Mouse (Mus musculus) heart, embryonic 13.5 days (tissue): ENCODE data around the gene Ubr4. TPM values are rescaled to one million over a fixed set of nuclear protein-coding genes. Genes with fewer than 3 reads are reported as not detected.
"Not testable (repeated sequence)": the region's sequence is repeated elsewhere in the genome, so short reads cannot be mapped to it uniquely, and the experiment has no call there.

ENCODE experiments used
- ATAC-seq: fragments of 200-750 bp; cut with Nextera tagmentation; 2 replicates; pipeline ENCODE4 v1.8.0; 2017; ENCODE audit warnings: moderate TSS enrichment; ENCODE audit not compliant: insufficient number of reproducible peaks, low FRiP score, low TSS enrichment; ENCODE audit errors: extremely low read depth
- H3K27ac ChIP-seq: fragments of 300-500 bp; sonication (generic); replicated peaks from 2 replicates; pipeline ENCODE4 v1.5.1; 2015; ENCODE audit warnings: moderate library complexity, mild to moderate bottlenecking, inconsistent platforms
- H3K27me3 ChIP-seq: fragments of 300-500 bp; sonication (generic); replicated peaks from 2 replicates; pipeline ENCODE4 v1.6.1; 2015; ENCODE audit warnings: mild to moderate bottlenecking, inconsistent platforms
- H3K36me3 ChIP-seq: fragments of 300-500 bp; sonication (generic); 2 replicates; pipeline ENCODE4 v1.6.1; 2015; ENCODE audit warnings: mild to moderate bottlenecking, inconsistent platforms
- H3K4me1 ChIP-seq: fragments of 300-500 bp; sonication (generic); 2 replicates; pipeline ENCODE4 v1.6.1; 2015; ENCODE audit warnings: inconsistent platforms
- H3K4me2 ChIP-seq: fragments of 300-500 bp; sonication (generic); 2 replicates; pipeline ENCODE4 v1.6.1; 2015; ENCODE audit warnings: inconsistent platforms, mild to moderate bottlenecking, moderate library complexity
- H3K4me3 ChIP-seq: fragments of 300-500 bp; sonication (generic); 2 replicates; pipeline ENCODE4 v1.5.1; 2015; ENCODE audit warnings: moderate library complexity, mild to moderate bottlenecking, inconsistent platforms
- H3K9ac ChIP-seq: fragments of 300-500 bp; sonication (generic); 2 replicates; pipeline ENCODE4 v1.6.1; 2015; ENCODE audit warnings: inconsistent platforms, mild to moderate bottlenecking, moderate library complexity
- H3K9me3 ChIP-seq: fragments of 300-500 bp; sonication (generic); 2 replicates; pipeline ENCODE4 v1.6.1; 2016; ENCODE audit warnings: inconsistent platforms
- WGBS: fragments of 180-500 bp; shearing (Covaris S2); methylation state at CpG from one replicate; pipeline ENCODE4 v1.1.7; 2015; ENCODE audit warnings: mixed read lengths; 5-methylcytosine and 5-hydroxymethylcytosine counted together
- polyA plus RNA-seq: library from polyadenylated mRNA; unstranded; fragments of >200 nt; fragmentation: Nextera tagmentation; extraction: Ambion mirVana; gene quantifications from 2 replicates; pipeline ENCODE4 v1.2.1, GENCODE M21; 2015

Ubr4 gene
- polyA plus RNA-seq, 1 experiment from 2014 or later: 53.4 TPM

DNA sequence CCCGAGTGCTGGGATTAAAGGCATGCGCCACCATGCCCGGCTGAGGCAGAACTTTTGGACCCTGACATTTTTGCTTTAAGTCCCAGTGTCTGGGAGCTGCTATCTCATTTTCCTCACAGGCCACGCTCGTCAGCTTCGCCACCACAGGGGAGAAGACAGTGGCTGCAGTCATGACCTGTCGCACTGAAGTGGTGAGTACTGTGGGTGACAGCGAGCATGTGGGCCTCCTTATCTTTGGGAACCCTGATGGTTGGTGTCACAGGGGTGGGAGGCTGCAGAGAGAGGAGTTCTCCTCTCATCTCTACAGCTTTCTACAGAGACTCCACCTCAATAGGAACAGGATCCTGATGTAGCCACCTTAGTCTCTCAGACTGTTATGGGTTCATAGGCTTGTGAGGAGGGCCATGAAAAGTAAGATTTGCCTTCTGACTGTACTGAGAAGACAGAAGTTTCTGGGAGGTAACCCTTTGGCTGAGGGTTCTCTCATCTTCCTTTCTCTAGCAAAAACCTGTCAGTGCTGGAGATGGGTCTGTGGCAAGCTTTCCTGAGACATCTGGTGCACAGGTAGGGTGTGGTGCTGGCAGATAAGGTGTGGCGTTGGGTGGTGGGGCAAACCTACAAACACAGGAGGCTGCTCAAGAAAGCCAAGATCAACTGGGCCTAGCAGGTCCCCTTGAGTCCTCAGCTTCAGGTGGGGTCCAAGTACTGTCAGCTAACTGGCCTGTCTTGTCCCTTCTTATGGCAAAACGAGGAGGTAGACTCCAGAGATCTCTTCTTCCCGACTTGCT, 8.5 kb downstream of the Ubr4 start:
- H3K4me1 ChIP-seq: no peaks in the 10 kb centered on the region
- peaks cover 99% of the 10 kb centered on the region for H3K36me3 ChIP-seq
- H3K4me2 ChIP-seq: no peak overlapping the region
- H3K27ac ChIP-seq: no peak overlapping the region
- H3K4me3 ChIP-seq: no peak overlapping the region
- WGBS: 74% methylated on average over 11 of the region's 11 CpGs
- no peak for ATAC-seq
- no peak overlapping the region for H3K9ac ChIP-seq
- H3K27me3 ChIP-seq: no peaks in the 10 kb centered on the region
- H3K9me3 ChIP-seq: no peaks in the 10 kb centered on the region

DNA sequence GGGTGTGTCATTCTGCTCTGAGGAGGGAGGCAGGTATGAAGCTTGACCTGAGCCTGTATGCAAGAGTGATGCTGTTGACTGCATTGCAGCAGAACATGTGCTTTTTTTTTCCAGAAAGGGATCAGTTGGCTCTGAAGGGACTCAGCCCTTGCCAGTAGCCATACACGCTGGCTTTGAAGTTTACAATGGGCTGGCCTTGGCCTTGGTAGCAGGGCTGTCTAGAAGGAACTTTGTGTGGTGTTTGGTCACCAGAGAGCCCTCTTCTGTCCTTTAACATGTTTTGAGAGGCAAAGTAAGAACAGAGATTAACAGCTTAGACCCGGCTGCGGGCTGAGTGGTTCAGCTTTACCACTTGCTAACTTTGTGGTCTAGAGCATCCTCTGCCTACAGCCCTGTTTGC, 14.9 kb downstream of the Ubr4 start:
- no peaks in the 10 kb centered on the region for H3K27me3 ChIP-seq
- no peak for ATAC-seq
- no peaks in the 10 kb centered on the region for H3K9me3 ChIP-seq
- H3K4me1 ChIP-seq: no peaks in the 10 kb centered on the region
- H3K36me3 ChIP-seq: peaks cover 96% of the 10 kb centered on the region
- H3K27ac ChIP-seq: no peak overlapping the region
- 87% methylated on average over 3 of the region's 3 CpGs for WGBS
- H3K4me2 ChIP-seq: no peak overlapping the region
- H3K4me3 ChIP-seq: no peak overlapping the region
- H3K9ac ChIP-seq: no peak overlapping the region

DNA sequence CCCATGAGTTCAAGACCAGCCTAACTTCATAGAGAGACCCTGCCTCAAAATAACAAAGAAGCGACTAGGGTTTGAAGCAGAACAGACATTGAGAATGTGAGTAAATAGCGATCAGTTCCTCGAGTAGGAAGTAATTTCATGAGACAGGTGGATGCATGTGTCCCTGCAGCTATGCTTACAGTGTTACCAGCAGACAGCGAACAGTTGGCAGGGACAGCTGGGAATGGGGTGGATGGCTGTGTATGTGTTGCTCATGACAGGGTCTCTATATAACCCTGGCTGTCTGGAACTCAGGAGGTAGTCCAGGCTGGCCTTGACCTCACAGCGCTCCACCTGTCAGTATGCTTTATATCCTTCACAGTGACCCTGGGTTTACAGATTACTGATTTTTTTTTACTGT, 15.6 kb downstream of the Ubr4 start:
- WGBS: 93% methylated on average over 5 of the region's 5 CpGs
- ATAC-seq: no peak
- H3K36me3 ChIP-seq: peaks cover 96% of the 10 kb centered on the region

DNA sequence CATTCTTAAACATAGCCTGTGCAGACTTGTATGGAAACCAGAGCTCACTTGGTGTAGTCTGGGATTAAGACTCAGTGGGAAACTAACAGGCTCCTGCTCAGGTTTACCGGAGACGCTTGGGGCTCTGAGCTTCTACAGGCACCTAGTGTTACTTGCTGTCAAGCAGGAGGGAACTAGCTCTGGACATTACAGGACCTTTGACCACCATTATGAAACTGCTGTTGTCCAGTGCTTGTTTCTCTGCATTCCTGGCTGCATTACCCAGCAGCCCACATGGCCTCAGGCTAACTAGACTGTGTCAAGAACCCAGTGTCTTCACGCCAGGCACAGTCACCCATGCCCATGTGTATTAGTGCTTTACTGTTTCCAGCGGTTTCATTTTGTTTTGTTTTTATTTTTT, 20.7 kb downstream of the Ubr4 start:
- no peaks in the 10 kb centered on the region for H3K9me3 ChIP-seq
- no peaks in the 10 kb centered on the region for H3K4me1 ChIP-seq
- no peak overlapping the region for H3K4me2 ChIP-seq
- H3K27me3 ChIP-seq: no peaks in the 10 kb centered on the region
- H3K4me3 ChIP-seq: no peak overlapping the region
- ATAC-seq: no peak
- H3K27ac ChIP-seq: no peak overlapping the region
- 90% methylated on average over 4 of the region's 4 CpGs for WGBS
- H3K9ac ChIP-seq: no peak overlapping the region
- H3K36me3 ChIP-seq: peaks cover 96% of the 10 kb centered on the region

More for the DNA sequence above, 15.6 kb downstream of the Ubr4 start:
- Histone ChIP-seq H3K4me3 (no peak overlapping the region), H3K27ac (no peak overlapping the region), H3K9ac (no peak overlapping the region), H3K27me3 (no peaks in the 10 kb centered on the region), H3K9me3 (no peaks in the 10 kb centered on the region), H3K4me1 (no peaks in the 10 kb centered on the region), H3K4me2 (no peak overlapping the region)

GRCm38 (mm10) chr4:139373531-139373930, 21.1 kb downstream of the Ubr4 start:
- no peaks in the 10 kb centered on the region for H3K4me1 ChIP-seq
- H3K4me3 ChIP-seq: no peak overlapping the region
- ATAC-seq: no peak
- H3K9me3 ChIP-seq: no peaks in the 10 kb centered on the region
- 92% methylated on average over 10 of the region's 10 CpGs for WGBS
- no peak overlapping the region for H3K9ac ChIP-seq
- peaks cover 94% of the 10 kb centered on the region for H3K36me3 ChIP-seq
- H3K4me2 ChIP-seq: no peak overlapping the region
- no peaks in the 10 kb centered on the region for H3K27me3 ChIP-seq
- H3K27ac ChIP-seq: no peak overlapping the region

DNA sequence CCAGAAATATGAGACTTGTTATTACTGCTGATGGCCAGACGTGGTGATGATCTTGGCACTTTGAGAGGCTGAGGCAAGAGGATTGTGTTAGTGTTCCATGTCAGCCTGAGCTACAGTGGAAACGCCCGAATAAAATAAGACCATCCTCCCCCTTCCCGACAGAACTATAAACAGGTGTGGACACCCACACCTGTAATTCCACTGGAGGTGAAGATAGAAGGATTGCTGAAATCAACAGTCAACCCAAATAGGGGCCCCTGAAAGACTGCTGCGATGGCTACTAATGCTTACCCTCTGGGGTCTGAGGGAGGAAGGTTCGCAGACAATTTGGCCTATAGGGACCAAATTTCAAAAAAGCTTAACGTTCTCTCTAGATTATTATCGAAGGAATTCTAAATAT, 27.3 kb downstream of the Ubr4 start:
- Histone ChIP-seq H3K36me3 (peaks cover 35% of the 10 kb centered on the region), H3K9me3 (no peaks in the 10 kb centered on the region), H3K4me1 (peaks cover 36% of the 10 kb centered on the region), H3K27ac (peak overlapping the region; percentile 90), H3K4me3 (peak overlapping the region; percentile 96), H3K4me2 (peak overlapping the region; percentile 85), H3K27me3 (no peaks in the 10 kb centered on the region), H3K9ac (peak overlapping the region; percentile 91)
- no peak for ATAC-seq
- 6% methylated on average over 8 of the region's 8 CpGs for WGBS

GRCm38 (mm10) chr4:139380207-139380748, 27.9 kb downstream of the Ubr4 start:
- peak; percentile 96 for ATAC-seq
- Histone ChIP-seq H3K4me1 (peaks cover 41% of the 10 kb centered on the region), H3K9me3 (no peaks in the 10 kb centered on the region), H3K9ac (peak overlapping the region; percentile 94), H3K27ac (peak overlapping the region; percentile 90), H3K4me2 (peak overlapping the region; percentile 95), H3K27me3 (no peaks in the 10 kb centered on the region), H3K36me3 (peaks cover 30% of the 10 kb centered on the region), H3K4me3 (peak overlapping the region; percentile 96)
- under 1% methylated on average over 54 of the region's 54 CpGs for WGBS

GRCm38 (mm10) chr4:139380775-139381451, 28.5 kb downstream of the Ubr4 start:
- H3K4me1 ChIP-seq: peaks cover 48% of the 10 kb centered on the region
- no peaks in the 10 kb centered on the region for H3K27me3 ChIP-seq
- WGBS: 5% methylated on average over 30 of the region's 44 CpGs
- peak overlapping the region; percentile 95 for H3K4me2 ChIP-seq
- ATAC-seq: peak; percentile 48; the same call in 1 of the 2 replicates
- peak overlapping the region; percentile 94 for H3K9ac ChIP-seq
- peak overlapping the region; percentile 82 for H3K27ac ChIP-seq
- peak overlapping the region; percentile 96 for H3K4me3 ChIP-seq
- H3K9me3 ChIP-seq: no peaks in the 10 kb centered on the region
- H3K36me3 ChIP-seq: peaks cover 23% of the 10 kb centered on the region

GRCm38 (mm10) chr4:139381452-139381845, 29.0 kb downstream of the Ubr4 start:
- 37% methylated on average over 4 of the region's 4 CpGs for WGBS
- peaks cover 19% of the 10 kb centered on the region for H3K36me3 ChIP-seq
- ATAC-seq: no peak
- peak overlapping the region; percentile 94 for H3K9ac ChIP-seq
- H3K4me1 ChIP-seq: peaks cover 52% of the 10 kb centered on the region
- H3K4me3 ChIP-seq: peak overlapping the region; percentile 96
- H3K27ac ChIP-seq: peak overlapping the region; percentile 82; the same call in 1 of the 2 replicates
- H3K4me2 ChIP-seq: peak overlapping the region; percentile 95
- no peaks in the 10 kb centered on the region for H3K27me3 ChIP-seq
- no peaks in the 10 kb centered on the region for H3K9me3 ChIP-seq

DNA sequence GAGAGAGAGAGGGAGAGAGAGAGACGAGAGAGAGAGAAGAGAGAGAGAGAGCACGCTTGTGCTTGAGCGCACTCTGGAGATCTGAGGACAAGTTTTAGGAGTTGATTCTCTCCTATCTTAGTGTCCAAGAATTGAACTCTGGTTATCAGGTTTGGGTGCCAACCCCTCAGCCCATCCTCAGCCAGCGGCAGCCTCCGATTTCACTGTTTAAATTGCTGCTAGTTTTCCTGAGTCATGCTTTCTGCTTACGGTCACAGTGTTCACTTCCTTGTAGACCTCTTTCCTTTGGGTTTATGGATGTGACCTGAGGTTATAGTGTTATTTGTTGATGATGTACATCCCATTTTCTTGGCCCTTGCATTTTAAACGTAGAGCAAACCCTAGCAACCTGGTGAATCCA, 29.8 kb downstream of the Ubr4 start:
- Histone ChIP-seq H3K4me3 (peak overlapping the region; percentile 96), H3K4me2 (peak overlapping the region; percentile 95), H3K9ac (peak overlapping the region; percentile 73), H3K4me1 (peaks cover 60% of the 10 kb centered on the region), H3K27me3 (no peaks in the 10 kb centered on the region), H3K36me3 (peaks cover 11% of the 10 kb centered on the region), H3K27ac (no peak overlapping the region), H3K9me3 (no peaks in the 10 kb centered on the region)
- WGBS: 54% methylated on average over 7 of the region's 7 CpGs
- ATAC-seq: no peak

DNA sequence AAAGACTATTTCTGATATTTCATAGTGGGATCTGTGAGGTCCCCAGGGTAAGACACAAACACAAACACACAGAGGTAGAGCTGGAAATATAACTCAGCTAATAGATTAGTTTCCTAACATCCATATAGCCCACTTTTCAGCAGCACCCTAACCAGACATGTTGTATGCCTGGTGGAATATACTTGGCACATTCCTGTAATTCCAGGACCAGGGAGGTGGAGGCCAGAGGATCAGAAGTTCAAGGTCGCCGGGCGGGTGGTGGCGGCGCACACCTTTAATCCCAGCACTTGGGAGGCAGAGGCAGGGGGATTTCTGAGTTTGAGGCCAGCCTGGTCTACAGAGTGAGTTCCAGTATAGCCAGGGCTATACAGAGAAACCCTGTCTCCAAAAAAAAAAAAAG, 33.4 kb downstream of the Ubr4 start:
- H3K27me3 ChIP-seq, H3K27ac ChIP-seq, H3K9me3 ChIP-seq, ATAC-seq, H3K4me3 ChIP-seq, H3K4me2 ChIP-seq, H3K9ac ChIP-seq: not testable (repeated sequence)
- peaks cover 84% of the 10 kb centered on the region for H3K4me1 ChIP-seq
- 79% methylated on average over 5 of the region's 5 CpGs for WGBS
- H3K36me3 ChIP-seq: peaks cover 14% of the 10 kb centered on the region
